Mouse (Mus musculus): ENCODE data around the gene Psg21.
"Not testable (repeated sequence)": the region's sequence is repeated elsewhere in the genome, so short reads cannot be mapped to it uniquely, and the experiment has no call there.

Gene Psg21

GRCm38 (mm10) chr7:18656625-18657024, at the start of gene Psg21:
Gene Psg21 (minus strand): TSS chr7:18656725.
- DNase-seq (ENCODE audit: low spot score in 2 of 2) = not testable (repeated sequence)

- DNase-seq (ENCODE audit: low spot score in 2 of 2) = no peak
These were observed 29.6 kb upstream of the Psg21 start, which contains the start of gene Psg20 for GRCm38 (mm10) chr7:18686085-18686484. Gene Psg20 (minus strand): TSS chr7:18686185.

GRCm38 (mm10) chr7:18685586-18685985, 29.1 kb upstream of the Psg21 start:
- DNase-seq (ENCODE audit: low spot score in 2 of 2) = no peak

GRCm38 (mm10) chr7:18679772-18680171, 23.2 kb upstream of the Psg21 start:
- DNase-seq (ENCODE audit: low spot score in 2 of 2) = no peak

GRCm38 (mm10) chr7:18626921-18627320, 29.6 kb downstream of the Psg21 start:
- DNase-seq (ENCODE audit: low spot score in 2 of 2) = not testable (repeated sequence)

GRCm38 (mm10) chr7:18616401-18616800, 40.1 kb downstream of the Psg21 start, which contains the start of gene Psg23:
Gene Psg23 (minus strand): TSS chr7:18616501.
- not testable (repeated sequence) for DNase-seq (ENCODE audit: low spot score in 2 of 2)

Data from urinary bladder, postnatal 36 days (tissue).